Mouse (Mus musculus) MEL (cell line): Measurements from ENCODE around the gene Pgd.

ENCODE experiments used
- BHLHE40 ChIP-seq: IDR thresholded peaks from 2 replicates; pipeline ENCODE4 v1.6.1; 2012; ENCODE audit warnings: low read depth, mild to moderate bottlenecking, inconsistent platforms, low read length, improper control_type of control experiment, borderline replicate concordance
- CTCF ChIP-seq, 3 experiments: IDR thresholded peaks in 2 of 3; conservative IDR thresholded peaks in 1 of 3; 2 replicates each; pipeline ENCODE4 v1.5.1; 2011 to 2012; ENCODE audit warnings: low read length in 3 of 3, low read depth in 2 of 3, mild to moderate bottlenecking in 2 of 3, improper control_type of control experiment in 1 of 3, inconsistent platforms in 1 of 3, mixed read lengths in 1 of 3, moderate library complexity in 1 of 3; ENCODE audit not compliant: control insufficient read depth in 1 of 3, insufficient read depth in 1 of 3, poor library complexity in 1 of 3, severe bottlenecking in 1 of 3
- E2F4 ChIP-seq: IDR thresholded peaks from 2 replicates; pipeline ENCODE4 v1.6.1; 2011; ENCODE audit warnings: low read depth, low read length, improper control_type of control experiment, borderline replicate concordance
- EP300 ChIP-seq, 2 experiments: IDR thresholded peaks; 2 replicates each; pipeline ENCODE4 v1.6.1; 2011; ENCODE audit warnings: improper control_type of control experiment in 2 of 2, low read length in 2 of 2, low read depth in 1 of 2, mild to moderate bottlenecking in 1 of 2
- GABPA ChIP-seq: IDR thresholded peaks from 2 replicates; pipeline ENCODE4 v1.6.1; 2012; ENCODE audit warnings: low read depth, mild to moderate bottlenecking, inconsistent platforms, low read length, improper control_type of control experiment, moderate library complexity
- JUND ChIP-seq: IDR thresholded peaks from 2 replicates; pipeline ENCODE4 v1.6.1; 2011; ENCODE audit warnings: low read depth, mild to moderate bottlenecking, improper control_type of control experiment, low read length
- MAX ChIP-seq: IDR thresholded peaks from 2 replicates; pipeline ENCODE4 v1.6.1; 2011; ENCODE audit warnings: low read length, improper control_type of control experiment
- MAZ ChIP-seq: IDR thresholded peaks from 2 replicates; pipeline ENCODE4 v1.6.1; 2012; ENCODE audit warnings: low read depth, mild to moderate bottlenecking, inconsistent platforms, low read length, improper control_type of control experiment
- POLR2A ChIP-seq, 2 experiments: IDR thresholded peaks; 2 replicates each; pipeline ENCODE4 v1.6.1; 2011 to 2012; ENCODE audit warnings: low read length in 2 of 2, mild to moderate bottlenecking in 2 of 2, control low read depth in 1 of 2, improper control_type of control experiment in 1 of 2, low read depth in 1 of 2, moderate library complexity in 1 of 2; ENCODE audit not compliant: control insufficient read depth in 1 of 2, insufficient read depth in 1 of 2, poor library complexity in 1 of 2
- POLR2AphosphoS5 ChIP-seq: IDR thresholded peaks from 2 replicates; pipeline ENCODE4 v1.6.1; 2012; ENCODE audit warnings: low read depth, borderline replicate concordance, mild to moderate bottlenecking, inconsistent platforms, low read length, moderate library complexity, mixed read lengths
- RAD21 ChIP-seq: IDR thresholded peaks from 2 replicates; pipeline ENCODE4 v1.6.1; 2011; ENCODE audit warnings: mild to moderate bottlenecking, low read depth, low read length, improper control_type of control experiment
- ZMIZ1 ChIP-seq: IDR thresholded peaks from 2 replicates; pipeline ENCODE4 v1.6.1; 2012; ENCODE audit warnings: low read depth, mild to moderate bottlenecking, inconsistent platforms, low read length, improper control_type of control experiment, moderate library complexity
- ZNF384 ChIP-seq: IDR thresholded peaks from 2 replicates; pipeline ENCODE4 v1.6.1; 2012; ENCODE audit warnings: low read depth, mild to moderate bottlenecking, inconsistent platforms, low read length, improper control_type of control experiment

GRCm38 (mm10) chr4:149155711-149156110, 10.9 kb downstream of the Pgd start:
- TF ChIP-seq CTCF (IDR thresholded peaks at IDR 0.05 in 2 of 3, conservative IDR thresholded peaks at IDR 0.05 in 1 of 3; ENCODE audit: control insufficient read depth in 1 of 3, insufficient read depth in 1 of 3, low read depth in 2 of 3, low read length in 3 of 3, poor library complexity in 1 of 3, severe bottlenecking in 1 of 3) = no peak
- TF ChIP-seq POLR2A (IDR thresholded peaks at IDR 0.05; ENCODE audit: control insufficient read depth in 1 of 2, insufficient read depth in 1 of 2, low read depth in 1 of 2, low read length in 2 of 2, poor library complexity in 1 of 2) = no peak
- no peak for TF ChIP-seq MAZ
- TF ChIP-seq POLR2AphosphoS5 = no peak
- TF ChIP-seq ZNF384 = no peak
- TF ChIP-seq EP300 (IDR thresholded peaks at IDR 0.05; ENCODE audit: low read depth in 1 of 2, low read length in 2 of 2) = no peak
- TF ChIP-seq ZMIZ1 = no peak
- TF ChIP-seq MAX = no peak
- no peak for TF ChIP-seq E2F4
- no peak for TF ChIP-seq GABPA
- no peak for TF ChIP-seq RAD21
- no peak for TF ChIP-seq JUND
- no peak for TF ChIP-seq BHLHE40
